Mouse (Mus musculus): Measurements from ENCODE around the gene Evi5l.

DNA sequence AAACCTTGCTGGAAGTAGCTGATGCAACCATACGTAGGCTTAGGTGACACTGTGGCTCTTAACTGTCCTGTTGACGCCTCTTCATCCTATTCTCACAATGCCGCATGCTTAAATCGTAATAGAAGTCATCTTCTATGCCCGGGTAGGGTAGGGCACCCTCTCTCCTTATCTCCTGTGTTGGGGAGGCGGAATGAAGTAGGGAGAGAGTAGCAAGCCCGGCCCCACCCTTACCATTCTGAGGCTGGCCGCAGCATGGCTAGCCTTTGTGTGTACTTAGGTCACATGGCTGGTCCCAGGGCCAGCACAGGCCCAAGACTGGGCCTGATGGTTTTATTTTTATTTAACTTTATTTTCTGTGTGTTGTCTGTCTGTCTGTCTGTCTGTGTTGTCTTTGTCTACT lies 80.9 kb downstream of the Evi5l start:
- TF ChIP-seq POLR2A (IDR thresholded peaks at IDR 0.05; ENCODE audit: borderline replicate concordance, low read depth, low read length) (no peak), CTCF (IDR thresholded peaks at IDR 0.05; ENCODE audit: low read depth, low read length) (no peak)
